Mouse (Mus musculus): ENCODE measurements around the gene Arg1.

Gene Arg1

DNA sequence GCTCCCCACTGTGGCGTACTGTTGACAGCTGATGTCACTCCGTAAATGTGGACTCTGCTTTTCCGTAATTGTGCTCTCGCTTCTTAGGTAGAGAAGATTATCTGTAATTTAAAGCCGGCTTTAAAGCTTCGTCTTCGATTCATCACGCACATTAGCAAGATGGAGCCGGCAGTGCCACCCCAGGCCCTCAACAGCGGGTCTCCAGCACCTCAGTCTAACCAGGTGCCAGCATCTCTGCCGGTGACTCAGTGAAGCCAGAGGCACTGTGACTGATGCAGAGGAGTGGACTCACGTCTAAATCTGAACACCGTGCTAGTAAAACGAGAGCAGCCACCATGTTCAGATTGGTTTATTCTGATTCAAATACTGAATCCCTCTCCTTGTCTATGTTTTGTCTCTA lies 14.7 kb downstream of the Arg1 start:
- DNase-seq (ENCODE audit: inconsistent ontology term) = no peak

DNA sequence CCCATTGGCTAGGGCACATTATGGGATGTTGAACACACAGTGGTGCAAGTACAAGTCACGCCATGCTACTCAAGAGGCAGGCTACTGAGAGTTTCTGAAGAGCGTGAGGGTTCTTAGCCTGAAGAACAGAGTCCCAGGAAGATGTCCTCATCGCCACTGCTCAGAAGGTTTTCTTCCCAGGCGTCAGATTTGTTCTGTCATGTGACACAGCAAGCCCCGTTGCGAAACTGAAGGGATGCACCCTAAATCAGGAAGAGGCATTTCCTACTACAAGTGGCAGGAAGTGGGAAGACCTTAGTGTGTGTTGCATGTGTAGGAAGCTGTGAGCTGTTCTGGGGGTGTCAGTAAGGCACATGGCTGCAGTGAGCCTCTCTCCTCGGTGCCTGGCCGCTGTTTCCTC lies 16.1 kb downstream of the Arg1 start:
- no peak for DNase-seq (ENCODE audit: inconsistent ontology term)

- no peak for DNase-seq (ENCODE audit: inconsistent ontology term)
Observed at GRCm38 (mm10) chr10:24905627-24906026, 21.7 kb downstream of the Arg1 start.

GRCm38 (mm10) chr10:24895927-24896326 lies 31.4 kb downstream of the Arg1 start:
- DNase-seq (ENCODE audit: inconsistent ontology term) = no peak

GRCm38 (mm10) chr10:24888343-24888742 lies 38.9 kb downstream of the Arg1 start:
- DNase-seq (ENCODE audit: inconsistent ontology term) = no peak

- no peak for DNase-seq (ENCODE audit: inconsistent ontology term)
Observed at GRCm38 (mm10) chr10:24886008-24886407, 41.3 kb downstream of the Arg1 start.

- DNase-seq (ENCODE audit: inconsistent ontology term) = no peak
Observed at GRCm38 (mm10) chr10:24873624-24874023, 53.7 kb downstream of the Arg1 start.

DNA sequence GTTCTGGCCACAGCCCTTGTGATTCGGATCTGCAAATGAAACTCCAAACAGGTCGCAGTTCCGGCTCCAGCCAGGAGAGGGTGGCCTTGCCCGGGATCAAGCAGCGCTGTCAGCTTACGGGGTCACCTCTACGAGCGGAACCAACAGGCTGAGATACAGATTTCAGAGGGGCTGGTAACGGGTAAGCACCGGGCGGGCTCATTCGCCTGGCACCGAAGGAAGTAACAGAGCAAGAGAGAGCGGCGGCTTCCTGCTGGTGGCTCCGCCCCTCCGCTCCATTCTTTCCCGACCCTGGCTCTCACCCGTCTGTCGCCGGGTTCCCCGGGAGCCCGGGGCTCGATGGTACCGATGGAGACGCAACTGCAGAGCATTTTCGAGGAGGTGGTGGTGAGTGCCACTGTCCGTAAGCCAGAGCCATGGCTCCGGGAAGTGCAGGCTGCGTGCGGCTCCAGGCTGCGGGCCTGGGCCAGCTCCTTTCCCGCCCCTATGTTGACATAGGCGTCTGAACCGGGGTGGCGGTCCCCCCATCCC lies 57.5 kb downstream of the Arg1 start, which contains the start of gene Med23:
Gene Med23, plus strand, starts transcription at position 227 of the 531 bp plus-strand sequence.
- peak; percentile 98 for DNase-seq (ENCODE audit: inconsistent ontology term)
